9 mouse cellular contexts compared by ENCODE assay signal in genomic region chr8:60859605-60860004, GRCm38 (mm10). TPM values are rescaled to one million over a fixed set of nuclear protein-coding genes. Genes with fewer than 3 reads are reported as not detected.
DNase-seq lines count a peak whose midpoint lies in the region; ATAC-seq lines count a peak whose summit lies in the region.
"Had no signal": no experiment of that assay in that cellular context is flagged by ENCODE, and none has a peak within 500 bp of the region (broad histone marks: within the 10 kb centered on the region; RNA-seq: fewer than 3 reads in every experiment).

No protein-coding gene starts in this region.

- WGBS in lung, embryonic 15.5 days = 59% methylated on average over 9 of the region's 9 CpGs
- 66% methylated on average over 9 of the region's 9 CpGs for WGBS in intestine, embryonic 16.5 days
- 85% methylated on average over 9 of the region's 9 CpGs for WGBS in forebrain, embryonic 13.5 days
- 80% methylated on average over 9 of the region's 9 CpGs for WGBS in midbrain, embryonic 15.5 days

- no peak overlapping the region for H3K27ac ChIP-seq in lung, embryonic 15.5 days
- no peak overlapping the region for H3K27ac ChIP-seq in intestine, embryonic 16.5 days (ENCODE audit: low read length)
- no peak overlapping the region for H3K27ac ChIP-seq in forebrain, embryonic 13.5 days
- no peak overlapping the region for H3K27ac ChIP-seq in midbrain, embryonic 15.5 days
- H3K27ac ChIP-seq: neural tube, embryonic 13.5 days had no signal

- no peaks in the 10 kb centered on the region for H3K9me3 ChIP-seq in lung, embryonic 15.5 days
- H3K9me3 ChIP-seq in intestine, embryonic 16.5 days (ENCODE audit: control insufficient read depth, low read length) = no peaks in the 10 kb centered on the region
- H3K9me3 ChIP-seq in forebrain, embryonic 13.5 days (replicated peaks) = no peaks in the 10 kb centered on the region
- no peaks in the 10 kb centered on the region for H3K9me3 ChIP-seq in midbrain, embryonic 15.5 days
- H3K9me3 ChIP-seq: neural tube, embryonic 13.5 days had no signal

- no peak overlapping the region for H3K4me3 ChIP-seq in lung, embryonic 15.5 days
- H3K4me3 ChIP-seq in intestine, embryonic 16.5 days (ENCODE audit: low read length) = no peak overlapping the region
- H3K4me3 ChIP-seq in forebrain, embryonic 13.5 days = no peak overlapping the region
- H3K4me3 ChIP-seq in midbrain, embryonic 15.5 days = no peak overlapping the region
- H3K4me3 ChIP-seq: neural tube, embryonic 13.5 days had no signal

- no peaks in the 10 kb centered on the region for H3K36me3 ChIP-seq in lung, embryonic 15.5 days
- H3K36me3 ChIP-seq in intestine, embryonic 16.5 days (ENCODE audit: control insufficient read depth, insufficient read depth, low read length) = no peaks in the 10 kb centered on the region
- H3K36me3 ChIP-seq in forebrain, embryonic 13.5 days (ENCODE audit: poor library complexity, severe bottlenecking) = no peaks in the 10 kb centered on the region
- no peaks in the 10 kb centered on the region for H3K36me3 ChIP-seq in midbrain, embryonic 15.5 days (replicated peaks)
- H3K36me3 ChIP-seq: neural tube, embryonic 13.5 days had no signal

- no peak overlapping the region for H3K4me2 ChIP-seq in lung, embryonic 15.5 days
- H3K4me2 ChIP-seq in intestine, embryonic 16.5 days (ENCODE audit: low read depth, low read length) = no peak overlapping the region
- no peak overlapping the region for H3K4me2 ChIP-seq in forebrain, embryonic 13.5 days
- H3K4me2 ChIP-seq in midbrain, embryonic 15.5 days = no peak overlapping the region
- H3K4me2 ChIP-seq: neural tube, embryonic 13.5 days had no signal

- H3K4me1 ChIP-seq in lung, embryonic 15.5 days = no peaks in the 10 kb centered on the region
- H3K4me1 ChIP-seq in intestine, embryonic 16.5 days (ENCODE audit: control insufficient read depth, insufficient read depth, low read length) = no peaks in the 10 kb centered on the region
- H3K4me1 ChIP-seq in forebrain, embryonic 13.5 days = no peaks in the 10 kb centered on the region
- no peaks in the 10 kb centered on the region for H3K4me1 ChIP-seq in midbrain, embryonic 15.5 days
- H3K4me1 ChIP-seq: neural tube, embryonic 13.5 days had no signal

- no peak for DNase-seq in lung, adult 18-20 months
- DNase-seq in adrenal gland, adult 8-10 months = peak; percentile 53
- peak; percentile 76 to 78 for DNase-seq in right cerebral cortex, adult 2 months (ENCODE audit: low spot score in 2 of 2)

- ATAC-seq in lung, embryonic 15.5 days (ENCODE audit: borderline replicate concordance, extremely low read depth, low FRiP score, low TSS enrichment) = 0 out of 2 replicates have a peak, but pooled peaks have one; percentile 19
- ATAC-seq in intestine, embryonic 16.5 days = peak; percentile 60; the same call in 1 of the 2 replicates
- no peak for ATAC-seq in forebrain, embryonic 13.5 days
- no peak; the same call in 1 of the 2 replicates for ATAC-seq in midbrain, embryonic 15.5 days (replicated peaks)
- no peak for ATAC-seq in cerebellum, adult (ENCODE audit: insufficient number of reproducible peaks, low FRiP score, low TSS enrichment)

- no peaks in the 10 kb centered on the region for H3K27me3 ChIP-seq in lung, embryonic 15.5 days
- no peaks in the 10 kb centered on the region for H3K27me3 ChIP-seq in intestine, embryonic 16.5 days (replicated peaks; ENCODE audit: control insufficient read depth, insufficient read depth, low read length)
- no peaks in the 10 kb centered on the region for H3K27me3 ChIP-seq in forebrain, embryonic 13.5 days
- no peaks in the 10 kb centered on the region for H3K27me3 ChIP-seq in midbrain, embryonic 15.5 days (replicated peaks)
- H3K27me3 ChIP-seq: neural tube, embryonic 13.5 days had no signal

- H3K9ac ChIP-seq in lung, embryonic 15.5 days = no peak overlapping the region
- no peak overlapping the region for H3K9ac ChIP-seq in intestine, embryonic 16.5 days (ENCODE audit: low read depth, low read length)
- no peak overlapping the region for H3K9ac ChIP-seq in forebrain, embryonic 13.5 days
- no peak overlapping the region for H3K9ac ChIP-seq in midbrain, embryonic 15.5 days
- H3K9ac ChIP-seq: neural tube, embryonic 13.5 days had no signal

RNA-seq across cellular contexts. Expression of gene Hpf1, which starts 30.6 kb away (rescaled TPM):
- 104 and 108 TPM in 2 replicates for polyA plus RNA-seq in lung, embryonic 15.5 days (2015; fragmentation: Nextera tagmentation; extraction: Ambion mirVana)
- total RNA-seq in adrenal gland, adult 8-10 months (2022) = 10 to 100 TPM; 19.7 to 29.6 (median 23.2) TPM
- polyA plus RNA-seq in intestine, embryonic 16.5 days (2015; fragmentation: Nextera tagmentation; extraction: Ambion mirVana) = 72.0 and 79.9 TPM in 2 replicates
- 118 and 123 TPM in 2 replicates for polyA plus RNA-seq in forebrain, embryonic 13.5 days (2015; fragmentation: Nextera tagmentation; extraction: Ambion mirVana)
- polyA plus RNA-seq in midbrain, embryonic 15.5 days (2015; fragmentation: Nextera tagmentation; extraction: Ambion mirVana) = 88.1 and 88.6 TPM in 2 replicates

Comparison
In these comparisons a context has a peak if more than half of its experiments do, and no peak if none do; other contexts are left out.
1. ATAC-seq: peak in lung, embryonic 15.5 days (single experiment) and intestine, embryonic 16.5 days (single experiment); none in forebrain, embryonic 13.5 days (single experiment), midbrain, embryonic 15.5 days (single experiment) and cerebellum, adult (single experiment).
2. DNase-seq: peak in adrenal gland, adult 8-10 months (single experiment) and right cerebral cortex, adult 2 months (2 of 2); none in lung, adult 18-20 months (0 of 2).